Mouse (Mus musculus) neural tube, embryonic 11.5 days (tissue): ENCODE data around the gene Btbd9. TPM values are rescaled to one million over a fixed set of nuclear protein-coding genes. Genes with fewer than 3 reads are reported as not detected.

Source experiments
- ATAC-seq: fragments of 200-750 bp; cut with Nextera tagmentation; 2 replicates; pipeline ENCODE4 v1.8.0; 2017; ENCODE audit warnings: moderate number of reproducible peaks, mild to moderate bottlenecking, moderate TSS enrichment, moderate library complexity; ENCODE audit not compliant: insufficient read depth, low FRiP score, low TSS enrichment
- DNase-seq: peaks from one replicate; pipeline ENCODE4 v3.0.0-alpha.2; 2015; ENCODE audit warnings: low spot score
- H3K27ac ChIP-seq: fragments of 300-500 bp; sonication (generic); 2 replicates; pipeline ENCODE4 v1.5.1; 2014; ENCODE audit warnings: low read depth, mild to moderate bottlenecking, low read length
- H3K27me3 ChIP-seq: fragments of 300-500 bp; sonication (generic); 2 replicates; pipeline ENCODE4 v1.6.1; 2014; ENCODE audit warnings: mild to moderate bottlenecking, low read length, mixed read lengths; ENCODE audit not compliant: control insufficient read depth, insufficient read depth
- H3K36me3 ChIP-seq: fragments of 300-500 bp; sonication (generic); 2 replicates; pipeline ENCODE4 v1.6.1; 2014; ENCODE audit warnings: mild to moderate bottlenecking, low read length, moderate library complexity, mixed read lengths; ENCODE audit not compliant: control insufficient read depth, insufficient read depth
- H3K4me1 ChIP-seq: fragments of 300-500 bp; sonication (generic); 2 replicates; pipeline ENCODE4 v1.6.1; 2014; ENCODE audit warnings: low read length, mixed read lengths; ENCODE audit not compliant: control insufficient read depth, insufficient read depth
- H3K4me2 ChIP-seq: fragments of 300-500 bp; sonication (generic); 2 replicates; pipeline ENCODE4 v1.6.1; 2014; ENCODE audit warnings: low read depth, mild to moderate bottlenecking, moderate library complexity
- H3K4me3 ChIP-seq: fragments of 300-500 bp; sonication (generic); 2 replicates; pipeline ENCODE4 v1.5.1; 2014; ENCODE audit warnings: low read depth, low read length
- H3K9ac ChIP-seq: fragments of 300-500 bp; sonication (generic); 2 replicates; pipeline ENCODE4 v1.6.1; 2014; ENCODE audit warnings: mild to moderate bottlenecking, low read length
- H3K9me3 ChIP-seq: fragments of 300-500 bp; sonication (generic); 2 replicates; pipeline ENCODE4 v1.6.1; 2016; ENCODE audit warnings: low read length; ENCODE audit not compliant: control insufficient read depth
- WGBS: fragments of 180-500 bp; shearing (Covaris S2); extraction: QIAGEN DNeasy Blood & Tissue Kit; methylation state at CpG from one replicate; pipeline ENCODE4 v1.1.7; 2014; 5-methylcytosine and 5-hydroxymethylcytosine counted together
- polyA plus RNA-seq: library from polyadenylated mRNA; unstranded; fragments of >200 nt; fragmentation: Nextera tagmentation; extraction: Ambion mirVana; gene quantifications from 2 replicates; pipeline ENCODE4 v1.2.1, GENCODE M21; 2014

Gene Btbd9
- polyA plus RNA-seq, 1 experiment from 2014 or later = 56.5 TPM

GRCm38 (mm10) chr17:30308889-30309288 lies 267.4 kb downstream of the Btbd9 start:
- Histone ChIP-seq H3K9me3 (no peaks in the 10 kb centered on the region), H3K27ac (no peak overlapping the region), H3K4me3 (no peak overlapping the region), H3K4me1 (0 out of 2 replicates have a peak, but pooled peaks cover 2% of the 10 kb centered on the region), H3K36me3 (no peaks in the 10 kb centered on the region), H3K27me3 (no peaks in the 10 kb centered on the region), H3K4me2 (no peak overlapping the region), H3K9ac (no peak overlapping the region)
- no peak for DNase-seq
- ATAC-seq = no peak
- 86% methylated on average over 4 of the region's 4 CpGs for WGBS

- Histone ChIP-seq H3K4me1 (0 out of 2 replicates have a peak, but pooled peaks cover 2% of the 10 kb centered on the region), H3K27ac (no peak overlapping the region), H3K4me2 (no peak overlapping the region), H3K9me3 (no peaks in the 10 kb centered on the region), H3K36me3 (no peaks in the 10 kb centered on the region), H3K9ac (no peak overlapping the region), H3K27me3 (no peaks in the 10 kb centered on the region), H3K4me3 (no peak overlapping the region)
- 89% methylated on average over 13 of the region's 13 CpGs for WGBS
- ATAC-seq = no peak
- no peak for DNase-seq
Observed at GRCm38 (mm10) chr17:30308317-30308716, 268.0 kb downstream of the Btbd9 start.

- 0 out of 2 replicates have a peak, but pooled peaks cover 2% of the 10 kb centered on the region for H3K4me1 ChIP-seq
- H3K9me3 ChIP-seq = no peaks in the 10 kb centered on the region
- H3K27ac ChIP-seq = no peak overlapping the region
- 77% methylated on average over 10 of the region's 10 CpGs for WGBS
- no peak overlapping the region for H3K9ac ChIP-seq
- ATAC-seq (no peak), DNase-seq (no peak)
- H3K4me3 ChIP-seq = no peak overlapping the region
- no peaks in the 10 kb centered on the region for H3K36me3 ChIP-seq
- H3K27me3 ChIP-seq = no peaks in the 10 kb centered on the region
- H3K4me2 ChIP-seq = no peak overlapping the region
Observed at GRCm38 (mm10) chr17:30307168-30307567, 269.1 kb downstream of the Btbd9 start.

GRCm38 (mm10) chr17:30304766-30305165 lies 271.5 kb downstream of the Btbd9 start:
- no peak for ATAC-seq
- Histone ChIP-seq H3K4me1 (0 out of 2 replicates have a peak, but pooled peaks cover 2% of the 10 kb centered on the region), H3K27me3 (no peaks in the 10 kb centered on the region), H3K27ac (no peak overlapping the region), H3K4me3 (no peak overlapping the region), H3K36me3 (no peaks in the 10 kb centered on the region), H3K9ac (no peak overlapping the region), H3K4me2 (no peak overlapping the region), H3K9me3 (no peaks in the 10 kb centered on the region)
- 84% methylated on average over 2 of the region's 2 CpGs for WGBS
- no peak for DNase-seq

- H3K4me2 ChIP-seq = no peak overlapping the region
- no peaks in the 10 kb centered on the region for H3K27me3 ChIP-seq
- ATAC-seq (no peak), DNase-seq (no peak)
- no peak overlapping the region for H3K9ac ChIP-seq
- H3K36me3 ChIP-seq = no peaks in the 10 kb centered on the region
- no peak overlapping the region for H3K27ac ChIP-seq
- 0 out of 2 replicates have a peak, but pooled peaks cover 2% of the 10 kb centered on the region for H3K4me1 ChIP-seq
- 77% methylated on average over 2 of the region's 2 CpGs for WGBS
- H3K4me3 ChIP-seq = no peak overlapping the region
- no peaks in the 10 kb centered on the region for H3K9me3 ChIP-seq
Observed at GRCm38 (mm10) chr17:30301338-30301737, 274.9 kb downstream of the Btbd9 start.

- Histone ChIP-seq H3K4me3 (no peak overlapping the region), H3K9me3 (no peaks in the 10 kb centered on the region), H3K27ac (no peak overlapping the region), H3K4me2 (no peak overlapping the region), H3K36me3 (no peaks in the 10 kb centered on the region), H3K27me3 (no peaks in the 10 kb centered on the region), H3K9ac (no peak overlapping the region), H3K4me1 (0 out of 2 replicates have a peak, but pooled peaks cover 3% of the 10 kb centered on the region)
- DNase-seq = no peak
- no peak for ATAC-seq
- WGBS = 94% methylated on average over 8 of the region's 8 CpGs
Observed at GRCm38 (mm10) chr17:30297432-30297831, 278.9 kb downstream of the Btbd9 start.

GRCm38 (mm10) chr17:30296069-30296468 lies 280.2 kb downstream of the Btbd9 start:
- Histone ChIP-seq H3K9me3 (no peaks in the 10 kb centered on the region), H3K4me1 (0 out of 2 replicates have a peak, but pooled peaks cover 3% of the 10 kb centered on the region), H3K4me3 (no peak overlapping the region), H3K27me3 (no peaks in the 10 kb centered on the region), H3K36me3 (no peaks in the 10 kb centered on the region), H3K27ac (no peak overlapping the region), H3K4me2 (no peak overlapping the region), H3K9ac (no peak overlapping the region)
- 53% methylated on average over 8 of the region's 8 CpGs for WGBS
- DNase-seq = no peak
- ATAC-seq = no peak

GRCm38 (mm10) chr17:30292666-30293065 lies 283.6 kb downstream of the Btbd9 start:
- 58% methylated on average over 6 of the region's 6 CpGs for WGBS
- no peak overlapping the region for H3K9ac ChIP-seq
- DNase-seq (no peak), ATAC-seq (no peak)
- H3K9me3 ChIP-seq = no peaks in the 10 kb centered on the region
- H3K4me2 ChIP-seq = no peak overlapping the region
- no peak overlapping the region for H3K27ac ChIP-seq
- H3K27me3 ChIP-seq = no peaks in the 10 kb centered on the region
- H3K36me3 ChIP-seq = no peaks in the 10 kb centered on the region
- H3K4me3 ChIP-seq = no peak overlapping the region
- H3K4me1 ChIP-seq = 0 out of 2 replicates have a peak, but pooled peaks cover 3% of the 10 kb centered on the region

- 97% methylated on average over 2 of the region's 2 CpGs for WGBS
- Histone ChIP-seq H3K4me1 (no peaks in the 10 kb centered on the region), H3K4me2 (no peak overlapping the region)
Observed at GRCm38 (mm10) chr17:30285641-30286040, 290.6 kb downstream of the Btbd9 start.

More at GRCm38 (mm10) chr17:30285641-30286040, 290.6 kb downstream of the Btbd9 start:
- DNase-seq = no peak
- Histone ChIP-seq H3K9me3 (no peaks in the 10 kb centered on the region), H3K9ac (no peak overlapping the region), H3K36me3 (no peaks in the 10 kb centered on the region), H3K27me3 (no peaks in the 10 kb centered on the region), H3K27ac (no peak overlapping the region), H3K4me3 (no peak overlapping the region)
- no peak for ATAC-seq
